Mouse (Mus musculus): ENCODE data around the gene Arhgap35. TPM values are rescaled to one million over a fixed set of nuclear protein-coding genes. Genes with fewer than 3 reads are reported as not detected.
A peak's percentile ranks its signal among the peaks of the same experiment; 100 is the strongest.
"Not testable (repeated sequence)": the region's sequence is repeated elsewhere in the genome, so short reads cannot be mapped to it uniquely, and the experiment has no call there.

The Arhgap35 gene
- polyA plus RNA-seq, 1 experiment from 2014 or later, result 40.8 TPM

GRCm38 (mm10) chr7:16621066-16621622 is 6.4 kb upstream of the Arhgap35 start:
- no peak overlapping the region for H3K27ac ChIP-seq
- H3K4me1 ChIP-seq, result peaks cover 7% of the 10 kb centered on the region
- WGBS, result 80% methylated on average over 8 of the region's 8 CpGs
- no peak for ATAC-seq (ENCODE audit: low FRiP score)
- H3K4me2 ChIP-seq, result no peak overlapping the region
- no peak overlapping the region for H3K4me3 ChIP-seq (replicated peaks)
- peaks cover 22% of the 10 kb centered on the region for H3K27me3 ChIP-seq
- H3K36me3 ChIP-seq (replicated peaks), result no peaks in the 10 kb centered on the region
- H3K9me3 ChIP-seq, result no peaks in the 10 kb centered on the region
- H3K9ac ChIP-seq, result no peak overlapping the region

GRCm38 (mm10) chr7:16618661-16619211 is 3.9 kb upstream of the Arhgap35 start:
- Histone ChIP-seq H3K27ac (no peak overlapping the region), H3K4me3 (replicated peaks) (peak overlapping the region; percentile 24), H3K27me3 (peaks cover 19% of the 10 kb centered on the region), H3K4me2 (peak overlapping the region; percentile 46), H3K36me3 (replicated peaks) (no peaks in the 10 kb centered on the region), H3K9ac (peak overlapping the region; percentile 25; the same call in 1 of the 2 replicates), H3K9me3 (no peaks in the 10 kb centered on the region), H3K4me1 (peaks cover 12% of the 10 kb centered on the region)
- ATAC-seq (ENCODE audit: low FRiP score), result no peak
- WGBS, result 2% methylated on average over 30 of the region's 30 CpGs

- WGBS, result 21% methylated on average over 2 of the region's 2 CpGs
- peaks cover 19% of the 10 kb centered on the region for H3K27me3 ChIP-seq
Observed at GRCm38 (mm10) chr7:16617045-16617444, 2.3 kb upstream of the Arhgap35 start.

GRCm38 (mm10) chr7:16614171-16614887 is 464 bp downstream of the Arhgap35 start:
- peak; percentile 47 for ATAC-seq (ENCODE audit: low FRiP score)
- Histone ChIP-seq H3K27me3 (peaks cover 11% of the 10 kb centered on the region), H3K4me1 (peaks cover 52% of the 10 kb centered on the region), H3K4me2 (peak overlapping the region; percentile 95), H3K27ac (peak overlapping the region; percentile 100), H3K9me3 (no peaks in the 10 kb centered on the region), H3K9ac (peak overlapping the region; percentile 99), H3K36me3 (replicated peaks) (no peaks in the 10 kb centered on the region), H3K4me3 (replicated peaks) (peak overlapping the region; percentile 93)
- WGBS, result under 1% methylated on average over 53 of the region's 101 CpGs

More at GRCm38 (mm10) chr7:16617045-16617444, 2.3 kb upstream of the Arhgap35 start:
- Histone ChIP-seq H3K9ac (no peak overlapping the region), H3K4me2 (no peak overlapping the region), H3K4me1 (peaks cover 25% of the 10 kb centered on the region), H3K4me3 (replicated peaks) (no peak overlapping the region), H3K9me3 (no peaks in the 10 kb centered on the region), H3K27ac (no peak overlapping the region), H3K36me3 (replicated peaks) (no peaks in the 10 kb centered on the region)
- no peak for ATAC-seq (ENCODE audit: low FRiP score)

- WGBS, result under 1% methylated on average over 20 of the region's 20 CpGs
- Histone ChIP-seq H3K9ac (peak overlapping the region; percentile 99), H3K27me3 (peaks cover 10% of the 10 kb centered on the region), H3K4me3 (replicated peaks) (peak overlapping the region; percentile 93), H3K9me3 (no peaks in the 10 kb centered on the region), H3K36me3 (replicated peaks) (no peaks in the 10 kb centered on the region), H3K4me2 (peak overlapping the region; percentile 95), H3K4me1 (peaks cover 51% of the 10 kb centered on the region), H3K27ac (peak overlapping the region; percentile 100)
- no peak for ATAC-seq (ENCODE audit: low FRiP score)
Observed at GRCm38 (mm10) chr7:16613461-16614170, 1.2 kb downstream of the Arhgap35 start.

- Histone ChIP-seq H3K27ac (no peak overlapping the region), H3K36me3 (replicated peaks) (no peaks in the 10 kb centered on the region), H3K4me2 (0 out of 2 replicates have a peak overlapping the region, but pooled peaks have one; percentile 8), H3K9me3 (no peaks in the 10 kb centered on the region), H3K27me3 (no peaks in the 10 kb centered on the region), H3K4me3 (replicated peaks) (no peak overlapping the region), H3K4me1 (peaks cover 43% of the 10 kb centered on the region), H3K9ac (no peak overlapping the region)
- 87% methylated on average over 2 of the region's 2 CpGs for WGBS
- ATAC-seq (ENCODE audit: low FRiP score), result no peak
Observed at GRCm38 (mm10) chr7:16610345-16610744, 4.4 kb downstream of the Arhgap35 start.

GRCm38 (mm10) chr7:16608961-16609360 is 5.8 kb downstream of the Arhgap35 start:
- H3K4me3 ChIP-seq (replicated peaks), result no peak overlapping the region

GRCm38 (mm10) chr7:16608046-16608445 is 6.7 kb downstream of the Arhgap35 start:
- Histone ChIP-seq H3K4me2 (no peak overlapping the region), H3K36me3 (replicated peaks) (0 out of 2 replicates have a peak, but pooled peaks cover 6% of the 10 kb centered on the region), H3K27me3 (no peaks in the 10 kb centered on the region), H3K4me3 (replicated peaks) (no peak overlapping the region), H3K4me1 (peaks cover 39% of the 10 kb centered on the region), H3K9ac (no peak overlapping the region), H3K27ac (no peak overlapping the region), H3K9me3 (no peaks in the 10 kb centered on the region)
- 95% methylated on average over 1 of the region's 1 CpGs for WGBS
- no peak for ATAC-seq (ENCODE audit: low FRiP score)

More at GRCm38 (mm10) chr7:16608961-16609360, 5.8 kb downstream of the Arhgap35 start:
- Histone ChIP-seq H3K9ac (no peak overlapping the region), H3K36me3 (replicated peaks) (0 out of 2 replicates have a peak, but pooled peaks cover 2% of the 10 kb centered on the region), H3K4me1 (peaks cover 43% of the 10 kb centered on the region), H3K27ac (no peak overlapping the region), H3K9me3 (no peaks in the 10 kb centered on the region), H3K4me2 (no peak overlapping the region), H3K27me3 (no peaks in the 10 kb centered on the region)
- WGBS, result 59% methylated on average over 1 of the region's 1 CpGs
- ATAC-seq (ENCODE audit: low FRiP score), result no peak

- H3K4me2 ChIP-seq; ATAC-seq (ENCODE audit: low FRiP score); H3K9ac ChIP-seq; H3K27me3 ChIP-seq; H3K36me3 ChIP-seq (replicated peaks); H3K27ac ChIP-seq; H3K9me3 ChIP-seq; H3K4me3 ChIP-seq (replicated peaks): not testable (repeated sequence)
- H3K4me1 ChIP-seq, result peaks cover 27% of the 10 kb centered on the region
- WGBS, result 95% methylated on average over 4 of the region's 4 CpGs
Observed at GRCm38 (mm10) chr7:16606808-16607207, 8.0 kb downstream of the Arhgap35 start.

- WGBS, result 100% methylated on average over 1 of the region's 1 CpGs
- Histone ChIP-seq H3K36me3 (replicated peaks) (0 out of 2 replicates have a peak, but pooled peaks cover 6% of the 10 kb centered on the region), H3K4me3 (replicated peaks) (no peak overlapping the region)
Observed at GRCm38 (mm10) chr7:16604141-16604540, 10.7 kb downstream of the Arhgap35 start.

GRCm38 (mm10) chr7:16601683-16602102 is 13.1 kb downstream of the Arhgap35 start:
- no peak overlapping the region for H3K4me3 ChIP-seq (replicated peaks)
- ATAC-seq (ENCODE audit: low FRiP score), result no peak
- H3K27ac ChIP-seq, result no peak overlapping the region
- no peak overlapping the region for H3K4me2 ChIP-seq
- H3K4me1 ChIP-seq, result 0 out of 2 replicates have a peak, but pooled peaks cover 4% of the 10 kb centered on the region
- 80% methylated on average over 4 of the region's 4 CpGs for WGBS
- 0 out of 2 replicates have a peak, but pooled peaks cover 6% of the 10 kb centered on the region for H3K36me3 ChIP-seq (replicated peaks)
- no peaks in the 10 kb centered on the region for H3K9me3 ChIP-seq
- H3K27me3 ChIP-seq, result no peaks in the 10 kb centered on the region
- no peak overlapping the region for H3K9ac ChIP-seq

More at GRCm38 (mm10) chr7:16604141-16604540, 10.7 kb downstream of the Arhgap35 start:
- Histone ChIP-seq H3K4me2 (no peak overlapping the region), H3K4me1 (0 out of 2 replicates have a peak, but pooled peaks cover 4% of the 10 kb centered on the region), H3K27me3 (no peaks in the 10 kb centered on the region), H3K9me3 (no peaks in the 10 kb centered on the region), H3K9ac (no peak overlapping the region), H3K27ac (no peak overlapping the region)
- ATAC-seq (ENCODE audit: low FRiP score), result no peak

- 98% methylated on average over 2 of the region's 2 CpGs for WGBS
- Histone ChIP-seq H3K36me3 (replicated peaks) (peaks cover 9% of the 10 kb centered on the region; the same call in 1 of the 2 replicates), H3K4me1 (0 out of 2 replicates have a peak, but pooled peaks cover 4% of the 10 kb centered on the region), H3K4me2 (no peak overlapping the region), H3K9me3 (no peaks in the 10 kb centered on the region), H3K27ac (no peak overlapping the region), H3K4me3 (replicated peaks) (no peak overlapping the region), H3K9ac (no peak overlapping the region), H3K27me3 (no peaks in the 10 kb centered on the region)
- ATAC-seq (ENCODE audit: low FRiP score), result no peak
Observed at GRCm38 (mm10) chr7:16599006-16599405, 15.8 kb downstream of the Arhgap35 start.

Measured in forebrain, embryonic 12.5 days (tissue).